Mouse (Mus musculus) cerebellum, adult 11 months (tissue): ENCODE results near the gene Btbd2.
A peak's percentile ranks its signal among the peaks of the same experiment; 100 is the strongest.

Experiments used
- DNase-seq: peaks from one replicate; pipeline ENCODE4 v3.0.0; 2022

Gene Btbd2

GRCm38 (mm10) chr10:80686617-80687016 is 29.7 kb upstream of the Btbd2 start:
- DNase-seq = no peak

GRCm38 (mm10) chr10:80684984-80685383 is 28.1 kb upstream of the Btbd2 start:
- DNase-seq = no peak

GRCm38 (mm10) chr10:80684214-80684613 is 27.3 kb upstream of the Btbd2 start:
- DNase-seq = peak; percentile 52

GRCm38 (mm10) chr10:80683647-80684046 is 26.8 kb upstream of the Btbd2 start:
- no peak for DNase-seq

GRCm38 (mm10) chr10:80682003-80682402 is 25.1 kb upstream of the Btbd2 start:
- no peak for DNase-seq

- DNase-seq = no peak
Measured at GRCm38 (mm10) chr10:80680260-80680696, 23.4 kb upstream of the Btbd2 start.

- peak; percentile 33 for DNase-seq
Measured at GRCm38 (mm10) chr10:80679556-80680259, 22.8 kb upstream of the Btbd2 start.

GRCm38 (mm10) chr10:80678601-80679377 is 21.9 kb upstream of the Btbd2 start:
- DNase-seq = no peak

GRCm38 (mm10) chr10:80677942-80678436 is 21.1 kb upstream of the Btbd2 start, which contains the start of gene Mknk2:
Gene Mknk2 (minus strand): TSS chr10:80678112.
- peak; percentile 85 for DNase-seq

- DNase-seq = peak; percentile 33
Measured at GRCm38 (mm10) chr10:80677128-80677875, 20.4 kb upstream of the Btbd2 start.

- peak; percentile 100 for DNase-seq
Measured at GRCm38 (mm10) chr10:80676198-80676928, 19.5 kb upstream of the Btbd2 start.

GRCm38 (mm10) chr10:80675405-80676197 is 18.7 kb upstream of the Btbd2 start:
- peak; percentile 57 for DNase-seq

- DNase-seq = no peak
Measured at GRCm38 (mm10) chr10:80674851-80675404, 18.1 kb upstream of the Btbd2 start.

- peak; percentile 52 for DNase-seq
Measured at GRCm38 (mm10) chr10:80674161-80674711, 17.4 kb upstream of the Btbd2 start.

GRCm38 (mm10) chr10:80673690-80674089 is 16.8 kb upstream of the Btbd2 start:
- no peak for DNase-seq

GRCm38 (mm10) chr10:80671936-80672690 is 15.2 kb upstream of the Btbd2 start:
- no peak for DNase-seq

- no peak for DNase-seq
Measured at GRCm38 (mm10) chr10:80671251-80671650, 14.4 kb upstream of the Btbd2 start.

GRCm38 (mm10) chr10:80670531-80670930 is 13.7 kb upstream of the Btbd2 start:
- no peak for DNase-seq

- peak; percentile 78 for DNase-seq
Measured at GRCm38 (mm10) chr10:80669737-80670485, 13.0 kb upstream of the Btbd2 start.
